In genomic region chr4:117062700-117063390, GRCm38 (mm10) we compare ENCODE assay signal across 15 mouse cellular contexts. TPM values are rescaled to one million over a fixed set of nuclear protein-coding genes. Genes with fewer than 3 reads are reported as not detected.
DNase-seq lines count a peak whose midpoint lies in the region; ATAC-seq and TF ChIP-seq lines count a peak whose summit lies in the region.
"Had no signal": no experiment of that assay in that cellular context is flagged by ENCODE, and none has a peak within 500 bp of the region (broad histone marks: within the 10 kb centered on the region; RNA-seq: fewer than 3 reads in every experiment).

No protein-coding gene starts in this region.

- H3K4me1 ChIP-seq in hindbrain, postnatal 0 days (ENCODE audit: insufficient read depth, low read length), result no peaks in the 10 kb centered on the region
- peaks cover 4% of the 10 kb centered on the region for H3K4me1 ChIP-seq in hindbrain, embryonic 12.5 days
- peaks cover 10% of the 10 kb centered on the region for H3K4me1 ChIP-seq in embryonic facial prominence, embryonic 10.5 days
- H3K4me1 ChIP-seq: heart, embryonic 12.5 days; intestine, embryonic 15.5 days; stomach, embryonic 15.5 days had no signal

- no peak overlapping the region for H3K9ac ChIP-seq in hindbrain, postnatal 0 days (replicated peaks; ENCODE audit: low read length)
- H3K9ac ChIP-seq in hindbrain, embryonic 12.5 days, result no peak overlapping the region
- H3K9ac ChIP-seq: heart, embryonic 12.5 days; intestine, embryonic 15.5 days; stomach, embryonic 15.5 days had no signal

- intact Hi-C loops in left cerebral cortex, postnatal 36 days (cut with DNase I), result no loop called here

- no peak for TF ChIP-seq CTCF in hindbrain, postnatal 0 days (IDR thresholded peaks at IDR 0.05; ENCODE audit: low read depth)

- no peak overlapping the region; the same call in 1 of the 2 replicates for H3K27ac ChIP-seq in hindbrain, postnatal 0 days
- H3K27ac ChIP-seq in hindbrain, embryonic 12.5 days, result no peak overlapping the region
- no peak overlapping the region for H3K27ac ChIP-seq in embryonic facial prominence, embryonic 10.5 days (replicated peaks)
- H3K27ac ChIP-seq: intestine, embryonic 15.5 days; stomach, embryonic 15.5 days had no signal

- H3K4me2 ChIP-seq in hindbrain, postnatal 0 days (ENCODE audit: low read depth, low read length), result no peak overlapping the region
- no peak overlapping the region for H3K4me2 ChIP-seq in hindbrain, embryonic 12.5 days (replicated peaks)
- H3K4me2 ChIP-seq: heart, embryonic 12.5 days; intestine, embryonic 15.5 days; stomach, embryonic 15.5 days had no signal

- H3K9me3 ChIP-seq in hindbrain, postnatal 0 days (ENCODE audit: low read length), result no peaks in the 10 kb centered on the region
- no peaks in the 10 kb centered on the region for H3K9me3 ChIP-seq in hindbrain, embryonic 12.5 days (replicated peaks)
- H3K9me3 ChIP-seq in embryonic facial prominence, embryonic 10.5 days, result no peaks in the 10 kb centered on the region
- H3K9me3 ChIP-seq: heart, embryonic 12.5 days; intestine, embryonic 15.5 days; stomach, embryonic 15.5 days had no signal

- no peak overlapping the region for H3K4me3 ChIP-seq in hindbrain, postnatal 0 days (ENCODE audit: low read length)
- no peak overlapping the region for H3K4me3 ChIP-seq in hindbrain, embryonic 12.5 days
- no peak overlapping the region for H3K4me3 ChIP-seq in embryonic facial prominence, embryonic 10.5 days
- H3K4me3 ChIP-seq: heart, embryonic 12.5 days; intestine, embryonic 15.5 days; stomach, embryonic 15.5 days had no signal

- ATAC-seq in hindbrain, postnatal 0 days, result peak; percentile 32; the same call in 1 of the 2 replicates
- no peak for ATAC-seq in hindbrain, embryonic 12.5 days (ENCODE audit: low FRiP score)
- ATAC-seq: intestine, embryonic 15.5 days had no signal

- peaks cover 24% of the 10 kb centered on the region for H3K36me3 ChIP-seq in hindbrain, postnatal 0 days (ENCODE audit: insufficient read depth, low read length)
- peaks cover 39% of the 10 kb centered on the region for H3K36me3 ChIP-seq in hindbrain, embryonic 12.5 days
- peaks cover 90% of the 10 kb centered on the region for H3K36me3 ChIP-seq in embryonic facial prominence, embryonic 10.5 days (replicated peaks)

- DNase-seq in hindbrain, postnatal 0 days (ENCODE audit: low spot score), result no peak
- peak; percentile 18 for DNase-seq in ovary, adult 18-20 months (ENCODE audit: low spot score)
- no peak for DNase-seq in ovary, postnatal 10 days (ENCODE audit: low spot score)
- peak; percentile 11 for DNase-seq in embryonic facial prominence, embryonic 10.5 days (ENCODE audit: low spot score)
- DNase-seq in left cerebral cortex, postnatal 36 days (ENCODE audit: low spot score in 2 of 2), result no peak
- no peak for DNase-seq in thymus, postnatal 4 days
- DNase-seq: adrenal gland, postnatal 25 days; cerebellum, postnatal 25 days; heart, postnatal 36 days; right cerebral cortex, adult 18-20 months; spleen, adult 18-20 months had no signal

- no peaks in the 10 kb centered on the region for H3K27me3 ChIP-seq in hindbrain, postnatal 0 days (ENCODE audit: insufficient read depth, low read length)
- peaks cover 4% of the 10 kb centered on the region; the same call in 1 of the 2 replicates for H3K27me3 ChIP-seq in hindbrain, embryonic 12.5 days
- no peaks in the 10 kb centered on the region; the same call in 1 of the 2 replicates for H3K27me3 ChIP-seq in embryonic facial prominence, embryonic 10.5 days (replicated peaks; ENCODE audit: low read depth, poor library complexity, severe bottlenecking)
- H3K27me3 ChIP-seq: heart, embryonic 12.5 days; intestine, embryonic 15.5 days; stomach, embryonic 15.5 days had no signal

- WGBS in hindbrain, postnatal 0 days, result 28% methylated on average over 4 of the region's 4 CpGs
- 32% methylated on average over 4 of the region's 4 CpGs for WGBS in hindbrain, embryonic 12.5 days
- 59% methylated on average over 4 of the region's 4 CpGs for WGBS in embryonic facial prominence, embryonic 10.5 days

RNA-seq across cellular contexts. Expression of gene Ptch2, which starts 33.0 kb away (rescaled TPM):
- 16.1 and 18.8 TPM in 2 replicates for total RNA-seq in hindbrain, postnatal 0 days (2014; rRNA removed)
- 4.1 and 4.4 TPM in 2 replicates for polyA plus RNA-seq in hindbrain, postnatal 0 days (2015; fragmentation: Nextera tagmentation; extraction: Ambion mirVana)
- polyA plus RNA-seq in hindbrain, embryonic 12.5 days (2016; fragmentation: Nextera tagmentation; extraction: Ambion mirVana), result 4.5 and 5.9 TPM in 2 replicates
- polyA plus RNA-seq in embryonic facial prominence, embryonic 10.5 days (2016; fragmentation: Nextera tagmentation; extraction: Ambion mirVana), result 9.2 and 10.4 TPM in 2 replicates
- total RNA-seq in left cerebral cortex, postnatal 36 days (2021), result 1 to 10 TPM; 1.4 to 1.9 TPM

RNA-seq across cellular contexts. Expression of gene Eif2b3, which starts 43.6 kb away (rescaled TPM):
- total RNA-seq in hindbrain, postnatal 0 days (2014; rRNA removed), result 13.1 and 16.7 TPM in 2 replicates
- 56.9 and 58.5 TPM in 2 replicates for polyA plus RNA-seq in hindbrain, postnatal 0 days (2015; fragmentation: Nextera tagmentation; extraction: Ambion mirVana)
- polyA plus RNA-seq in hindbrain, embryonic 12.5 days (2016; fragmentation: Nextera tagmentation; extraction: Ambion mirVana), result 41.5 and 47.4 TPM in 2 replicates
- polyA plus RNA-seq in embryonic facial prominence, embryonic 10.5 days (2016; fragmentation: Nextera tagmentation; extraction: Ambion mirVana), result 63.3 and 63.4 TPM in 2 replicates
- total RNA-seq in left cerebral cortex, postnatal 36 days (2021), result 10 to 100 TPM; 16.1 to 21.6 TPM

Comparison
In these comparisons a context has a peak if more than half of its experiments do, and no peak if none do; other contexts are left out.
1. DNase-seq: peak in ovary, adult 18-20 months (single experiment) and embryonic facial prominence, embryonic 10.5 days (single experiment); none in hindbrain, postnatal 0 days (single experiment), ovary, postnatal 10 days (single experiment), left cerebral cortex, postnatal 36 days (0 of 2) and thymus, postnatal 4 days (single experiment).